Mouse (Mus musculus): ENCODE measurements around the gene Sbf2. TPM values are rescaled to one million over a fixed set of nuclear protein-coding genes. Genes with fewer than 3 reads are reported as not detected.
A peak's percentile ranks its signal among the peaks of the same experiment; 100 is the strongest.

The Sbf2 gene
- total and polyA plus RNA-seq, 2 experiments from 2014 or later: 41.0 to 80.1 TPM

GRCm38 (mm10) chr7:110286838-110287475, 327.8 kb downstream of the Sbf2 start:
- Histone ChIP-seq H3K4me3 (ENCODE audit: low read depth, low read length) (no peak overlapping the region), H3K9me3 (ENCODE audit: low read length) (no peaks in the 10 kb centered on the region), H3K27me3 (ENCODE audit: insufficient read depth, low read length) (no peaks in the 10 kb centered on the region), H3K9ac (replicated peaks; ENCODE audit: low read length, poor library complexity, severe bottlenecking) (no peak overlapping the region), H3K36me3 (ENCODE audit: insufficient read depth, low read length) (no peaks in the 10 kb centered on the region), H3K27ac (ENCODE audit: low read depth, low read length) (no peak overlapping the region), H3K4me2 (ENCODE audit: low read depth, low read length, poor library complexity, severe bottlenecking) (no peak overlapping the region), H3K4me1 (ENCODE audit: insufficient read depth, low read length) (no peaks in the 10 kb centered on the region)
- peak; percentile 93 for TF ChIP-seq CTCF (IDR thresholded peaks at IDR 0.05)
- WGBS: 8% methylated on average over 12 of the region's 12 CpGs
- ATAC-seq (ENCODE audit: low FRiP score) (peak; percentile 83), DNase-seq (ENCODE audit: low spot score) (peak; percentile 79)

GRCm38 (mm10) chr7:110286198-110286732, 328.5 kb downstream of the Sbf2 start:
- WGBS: 80% methylated on average over 8 of the region's 8 CpGs
- no peak for TF ChIP-seq CTCF (IDR thresholded peaks at IDR 0.05)
- ATAC-seq (ENCODE audit: low FRiP score): no peak

GRCm38 (mm10) chr7:110285849-110286151, 328.9 kb downstream of the Sbf2 start:
- Histone ChIP-seq H3K4me2 (ENCODE audit: low read depth, low read length, poor library complexity, severe bottlenecking) (no peak overlapping the region), H3K4me1 (ENCODE audit: insufficient read depth, low read length) (no peaks in the 10 kb centered on the region), H3K9me3 (ENCODE audit: low read length) (no peaks in the 10 kb centered on the region), H3K9ac (replicated peaks; ENCODE audit: low read length, poor library complexity, severe bottlenecking) (no peak overlapping the region), H3K4me3 (ENCODE audit: low read depth, low read length) (no peak overlapping the region), H3K27me3 (ENCODE audit: insufficient read depth, low read length) (no peaks in the 10 kb centered on the region), H3K27ac (ENCODE audit: low read depth, low read length) (no peak overlapping the region), H3K36me3 (ENCODE audit: insufficient read depth, low read length) (no peaks in the 10 kb centered on the region)
- DNase-seq (ENCODE audit: low spot score): no peak
- TF ChIP-seq CTCF (IDR thresholded peaks at IDR 0.05): no peak
- WGBS: 82% methylated on average over 3 of the region's 3 CpGs
- ATAC-seq (ENCODE audit: low FRiP score): no peak

More at GRCm38 (mm10) chr7:110286198-110286732, 328.5 kb downstream of the Sbf2 start:
- Histone ChIP-seq H3K27me3 (ENCODE audit: insufficient read depth, low read length) (no peaks in the 10 kb centered on the region), H3K36me3 (ENCODE audit: insufficient read depth, low read length) (no peaks in the 10 kb centered on the region), H3K9ac (replicated peaks; ENCODE audit: low read length, poor library complexity, severe bottlenecking) (no peak overlapping the region), H3K4me1 (ENCODE audit: insufficient read depth, low read length) (no peaks in the 10 kb centered on the region), H3K4me2 (ENCODE audit: low read depth, low read length, poor library complexity, severe bottlenecking) (no peak overlapping the region), H3K27ac (ENCODE audit: low read depth, low read length) (no peak overlapping the region), H3K9me3 (ENCODE audit: low read length) (no peaks in the 10 kb centered on the region), H3K4me3 (ENCODE audit: low read depth, low read length) (no peak overlapping the region)
- no peak for DNase-seq (ENCODE audit: low spot score)

GRCm38 (mm10) chr7:110285076-110285848, 329.5 kb downstream of the Sbf2 start:
- H3K4me3 ChIP-seq (ENCODE audit: low read depth, low read length): no peak overlapping the region
- H3K9ac ChIP-seq (replicated peaks; ENCODE audit: low read length, poor library complexity, severe bottlenecking): no peak overlapping the region
- no peaks in the 10 kb centered on the region for H3K4me1 ChIP-seq (ENCODE audit: insufficient read depth, low read length)
- no peak overlapping the region for H3K4me2 ChIP-seq (ENCODE audit: low read depth, low read length, poor library complexity, severe bottlenecking)
- no peaks in the 10 kb centered on the region for H3K9me3 ChIP-seq (ENCODE audit: low read length)
- no peaks in the 10 kb centered on the region for H3K27me3 ChIP-seq (ENCODE audit: insufficient read depth, low read length)
- 94% methylated on average over 12 of the region's 12 CpGs for WGBS
- ATAC-seq (ENCODE audit: low FRiP score) (no peak), DNase-seq (ENCODE audit: low spot score) (no peak)
- no peak overlapping the region for H3K27ac ChIP-seq (ENCODE audit: low read depth, low read length)
- no peaks in the 10 kb centered on the region for H3K36me3 ChIP-seq (ENCODE audit: insufficient read depth, low read length)
- TF ChIP-seq CTCF (IDR thresholded peaks at IDR 0.05): no peak

- Histone ChIP-seq H3K27ac (ENCODE audit: low read depth, low read length) (no peak overlapping the region), H3K9ac (replicated peaks; ENCODE audit: low read length, poor library complexity, severe bottlenecking) (no peak overlapping the region), H3K4me1 (ENCODE audit: insufficient read depth, low read length) (no peaks in the 10 kb centered on the region), H3K4me2 (ENCODE audit: low read depth, low read length, poor library complexity, severe bottlenecking) (no peak overlapping the region), H3K27me3 (ENCODE audit: insufficient read depth, low read length) (no peaks in the 10 kb centered on the region), H3K9me3 (ENCODE audit: low read length) (no peaks in the 10 kb centered on the region), H3K36me3 (ENCODE audit: insufficient read depth, low read length) (peaks cover 4% of the 10 kb centered on the region; the same call in 1 of the 2 replicates), H3K4me3 (ENCODE audit: low read depth, low read length) (no peak overlapping the region)
- 96% methylated on average over 6 of the region's 6 CpGs for WGBS
- no peak for TF ChIP-seq CTCF (IDR thresholded peaks at IDR 0.05)
- DNase-seq (ENCODE audit: low spot score) (no peak), ATAC-seq (ENCODE audit: low FRiP score) (no peak)
Observed at GRCm38 (mm10) chr7:110283484-110284275, 331.0 kb downstream of the Sbf2 start.

Measured in midbrain, postnatal 0 days (tissue).